Mouse (Mus musculus): ENCODE measurements at regions not wholly inside any gene's neighbourhood (a gene's known extent, or its start where the extent isn't known, plus 50 kb on each side); places are given as distances from the start of the nearest gene placed in this dataset.

- no peak overlapping the region for H3K27ac ChIP-seq (ENCODE audit: low read depth, low read length)
- H3K9ac ChIP-seq (ENCODE audit: low read depth, low read length), result no peak overlapping the region
- no peak for DNase-seq (ENCODE audit: low spot score)
- H3K27me3 ChIP-seq (ENCODE audit: control insufficient read depth, insufficient read depth, low read length), result no peaks in the 10 kb centered on the region
- 81% methylated on average over 1 of the region's 1 CpGs for WGBS
- no peaks in the 10 kb centered on the region for H3K36me3 ChIP-seq (ENCODE audit: control insufficient read depth, insufficient read depth, low read length)
- H3K4me3 ChIP-seq (ENCODE audit: low read depth, low read length), result no peak overlapping the region
- no peaks in the 10 kb centered on the region for H3K9me3 ChIP-seq (ENCODE audit: control insufficient read depth, low read length)
- ATAC-seq (ENCODE audit: low FRiP score), result no peak
- H3K4me2 ChIP-seq (replicated peaks; ENCODE audit: low read depth, low read length), result no peak overlapping the region
- no peaks in the 10 kb centered on the region for H3K4me1 ChIP-seq (replicated peaks; ENCODE audit: control insufficient read depth, insufficient read depth, low read length)
Measured at GRCm38 (mm10) chr6:74033811-74034210, 564.3 kb upstream of the 4931417E11Rik start.

GRCm38 (mm10) chr6:74017107-74017506, 547.6 kb upstream of the 4931417E11Rik start:
- WGBS, result 60% methylated on average over 3 of the region's 3 CpGs

GRCm38 (mm10) chr6:73981742-73982141, 512.3 kb upstream of the 4931417E11Rik start:
- Histone ChIP-seq H3K9ac (ENCODE audit: low read depth, low read length) (no peak overlapping the region), H3K36me3 (ENCODE audit: control insufficient read depth, insufficient read depth, low read length) (no peaks in the 10 kb centered on the region), H3K4me1 (replicated peaks; ENCODE audit: control insufficient read depth, insufficient read depth, low read length) (no peaks in the 10 kb centered on the region), H3K27me3 (ENCODE audit: control insufficient read depth, insufficient read depth, low read length) (no peaks in the 10 kb centered on the region), H3K4me2 (replicated peaks; ENCODE audit: low read depth, low read length) (no peak overlapping the region), H3K4me3 (ENCODE audit: low read depth, low read length) (no peak overlapping the region), H3K9me3 (ENCODE audit: control insufficient read depth, low read length) (no peaks in the 10 kb centered on the region), H3K27ac (ENCODE audit: low read depth, low read length) (no peak overlapping the region)
- no peak for ATAC-seq (ENCODE audit: low FRiP score)
- no peak for DNase-seq (ENCODE audit: low spot score)
- 93% methylated on average over 4 of the region's 4 CpGs for WGBS

More at GRCm38 (mm10) chr6:74017107-74017506, 547.6 kb upstream of the 4931417E11Rik start:
- Histone ChIP-seq H3K4me3 (ENCODE audit: low read depth, low read length) (no peak overlapping the region), H3K27ac (ENCODE audit: low read depth, low read length) (no peak overlapping the region), H3K36me3 (ENCODE audit: control insufficient read depth, insufficient read depth, low read length) (no peaks in the 10 kb centered on the region), H3K4me1 (replicated peaks; ENCODE audit: control insufficient read depth, insufficient read depth, low read length) (no peaks in the 10 kb centered on the region), H3K9me3 (ENCODE audit: control insufficient read depth, low read length) (no peaks in the 10 kb centered on the region), H3K4me2 (replicated peaks; ENCODE audit: low read depth, low read length) (no peak overlapping the region), H3K27me3 (ENCODE audit: control insufficient read depth, insufficient read depth, low read length) (no peaks in the 10 kb centered on the region), H3K9ac (ENCODE audit: low read depth, low read length) (no peak overlapping the region)
- ATAC-seq (ENCODE audit: low FRiP score), result no peak
- DNase-seq (ENCODE audit: low spot score), result no peak

GRCm38 (mm10) chr6:73949934-73950293, 480.4 kb upstream of the 4931417E11Rik start:
- no peaks in the 10 kb centered on the region for H3K36me3 ChIP-seq (ENCODE audit: control insufficient read depth, insufficient read depth, low read length)
- H3K27ac ChIP-seq (ENCODE audit: low read depth, low read length), result no peak overlapping the region
- no peak overlapping the region for H3K4me3 ChIP-seq (ENCODE audit: low read depth, low read length)
- no peaks in the 10 kb centered on the region for H3K4me1 ChIP-seq (replicated peaks; ENCODE audit: control insufficient read depth, insufficient read depth, low read length)
- ATAC-seq (ENCODE audit: low FRiP score) (no peak), DNase-seq (ENCODE audit: low spot score) (no peak)
- no peak overlapping the region for H3K9ac ChIP-seq (ENCODE audit: low read depth, low read length)
- no peak overlapping the region for H3K4me2 ChIP-seq (replicated peaks; ENCODE audit: low read depth, low read length)
- H3K9me3 ChIP-seq (ENCODE audit: control insufficient read depth, low read length), result no peaks in the 10 kb centered on the region
- H3K27me3 ChIP-seq (ENCODE audit: control insufficient read depth, insufficient read depth, low read length), result no peaks in the 10 kb centered on the region

GRCm38 (mm10) chr6:73949121-73949933, 479.9 kb upstream of the 4931417E11Rik start:
- Histone ChIP-seq H3K4me3 (ENCODE audit: low read depth, low read length) (no peak overlapping the region), H3K36me3 (ENCODE audit: control insufficient read depth, insufficient read depth, low read length) (no peaks in the 10 kb centered on the region), H3K9ac (ENCODE audit: low read depth, low read length) (no peak overlapping the region), H3K4me2 (replicated peaks; ENCODE audit: low read depth, low read length) (no peak overlapping the region), H3K4me1 (replicated peaks; ENCODE audit: control insufficient read depth, insufficient read depth, low read length) (no peaks in the 10 kb centered on the region), H3K9me3 (ENCODE audit: control insufficient read depth, low read length) (no peaks in the 10 kb centered on the region), H3K27me3 (ENCODE audit: control insufficient read depth, insufficient read depth, low read length) (no peaks in the 10 kb centered on the region), H3K27ac (ENCODE audit: low read depth, low read length) (no peak overlapping the region)
- DNase-seq (ENCODE audit: low spot score) (no peak), ATAC-seq (ENCODE audit: low FRiP score) (no peak)
- 77% methylated on average over 5 of the region's 5 CpGs for WGBS

- no peak overlapping the region for H3K4me2 ChIP-seq (replicated peaks; ENCODE audit: low read depth, low read length)
- ATAC-seq (ENCODE audit: low FRiP score) (no peak), DNase-seq (ENCODE audit: low spot score) (no peak)
- H3K27ac ChIP-seq (ENCODE audit: low read depth, low read length), result no peak overlapping the region
- H3K9ac ChIP-seq (ENCODE audit: low read depth, low read length), result no peak overlapping the region
- no peaks in the 10 kb centered on the region for H3K4me1 ChIP-seq (replicated peaks; ENCODE audit: control insufficient read depth, insufficient read depth, low read length)
- no peaks in the 10 kb centered on the region for H3K9me3 ChIP-seq (ENCODE audit: control insufficient read depth, low read length)
- no peaks in the 10 kb centered on the region for H3K36me3 ChIP-seq (ENCODE audit: control insufficient read depth, insufficient read depth, low read length)
- H3K27me3 ChIP-seq (ENCODE audit: control insufficient read depth, insufficient read depth, low read length), result no peaks in the 10 kb centered on the region
- 53% methylated on average over 2 of the region's 2 CpGs for WGBS
- H3K4me3 ChIP-seq (ENCODE audit: low read depth, low read length), result no peak overlapping the region
Measured at GRCm38 (mm10) chr6:73913426-73914404, 444.2 kb upstream of the 4931417E11Rik start.

- H3K4me2 ChIP-seq (replicated peaks; ENCODE audit: low read depth, low read length), result no peak overlapping the region
- DNase-seq (ENCODE audit: low spot score) (no peak), ATAC-seq (ENCODE audit: low FRiP score) (peak; percentile 47; the same call in 1 of the 2 replicates)
- WGBS, result 61% methylated on average over 1 of the region's 1 CpGs
- H3K9me3 ChIP-seq (ENCODE audit: control insufficient read depth, low read length), result no peaks in the 10 kb centered on the region
- H3K36me3 ChIP-seq (ENCODE audit: control insufficient read depth, insufficient read depth, low read length), result no peaks in the 10 kb centered on the region
- H3K9ac ChIP-seq (ENCODE audit: low read depth, low read length), result no peak overlapping the region
- no peak overlapping the region for H3K4me3 ChIP-seq (ENCODE audit: low read depth, low read length)
- no peaks in the 10 kb centered on the region for H3K4me1 ChIP-seq (replicated peaks; ENCODE audit: control insufficient read depth, insufficient read depth, low read length)
- no peak overlapping the region for H3K27ac ChIP-seq (ENCODE audit: low read depth, low read length)
- no peaks in the 10 kb centered on the region for H3K27me3 ChIP-seq (ENCODE audit: control insufficient read depth, insufficient read depth, low read length)
Measured at GRCm38 (mm10) chr6:73889144-73889795, 419.8 kb upstream of the 4931417E11Rik start.

GRCm38 (mm10) chr6:73878662-73879061, 409.2 kb upstream of the 4931417E11Rik start:
- H3K4me1 ChIP-seq (replicated peaks; ENCODE audit: control insufficient read depth, insufficient read depth, low read length), result no peaks in the 10 kb centered on the region
- no peaks in the 10 kb centered on the region for H3K9me3 ChIP-seq (ENCODE audit: control insufficient read depth, low read length)
- DNase-seq (ENCODE audit: low spot score) (no peak), ATAC-seq (ENCODE audit: low FRiP score) (no peak)
- H3K36me3 ChIP-seq (ENCODE audit: control insufficient read depth, insufficient read depth, low read length), result no peaks in the 10 kb centered on the region
- no peak overlapping the region for H3K27ac ChIP-seq (ENCODE audit: low read depth, low read length)
- H3K9ac ChIP-seq (ENCODE audit: low read depth, low read length), result no peak overlapping the region
- no peaks in the 10 kb centered on the region for H3K27me3 ChIP-seq (ENCODE audit: control insufficient read depth, insufficient read depth, low read length)
- 83% methylated on average over 3 of the region's 3 CpGs for WGBS
- no peak overlapping the region for H3K4me2 ChIP-seq (replicated peaks; ENCODE audit: low read depth, low read length)
- no peak overlapping the region for H3K4me3 ChIP-seq (ENCODE audit: low read depth, low read length)

All from hindbrain, embryonic 11.5 days (tissue).